Mouse (Mus musculus) CD8-positive naive resting alpha-beta T cell, adult 57 days (primary cell): ENCODE results near the gene Gpn3. TPM values are rescaled to one million over a fixed set of nuclear protein-coding genes. Genes with fewer than 3 reads are reported as not detected.

Experiments used
- total RNA-seq: library from RNA; stranded (reverse); gene quantifications from one replicate; pipeline ENCODE4 v1.2.4, GENCODE M21; 2023

Gene Gpn3
- total RNA-seq, result 45.2 TPM

GRCm38 (mm10) chr5:122371591-122372191 is at the start of gene Gpn3:
Gpn3 (plus strand) TSS chr5:122371876.

GRCm38 (mm10) chr5:122353807-122354491 is 17.7 kb upstream of the Gpn3 start, which contains the start of the genes Rad9b and Vps29:
Rad9b (minus strand) TSS chr5:122354233.
Vps29 (plus strand) TSS chr5:122354369.

GRCm38 (mm10) chr5:122372192-122372769 is 605 bp downstream of the Gpn3 start, which contains the start of gene Fam216a:
Fam216a (minus strand) TSS chr5:122372364.

GRCm38 (mm10) chr5:122391786-122392180 is 20.1 kb downstream of the Gpn3 start, which contains the start of gene Arpc3:
Arpc3 (plus strand) TSS chr5:122391878.

GRCm38 (mm10) chr5:122421271-122422068 is 49.8 kb downstream of the Gpn3 start, which contains the start of gene Anapc7:
Anapc7 (plus strand) TSS chr5:122421693.

Other genes with a start within 250 kb of the Gpn3 start
- gene Ccdc63, start 231.1 kb upstream of the Gpn3 start, total RNA-seq, result 0.09 TPM
- gene Ppp1cc, start 213.6 kb upstream of the Gpn3 start, total RNA-seq, result 279 TPM
- 114 TPM for gene Hvcn1, start 165.1 kb upstream of the Gpn3 start, total RNA-seq
- 5.5 TPM for gene Tctn1, start 107.4 kb upstream of the Gpn3 start, total RNA-seq
- 35.1 TPM for gene Pptc7, start 87.5 kb upstream of the Gpn3 start, total RNA-seq
- gene Rad9b, start 17.6 kb upstream of the Gpn3 start, total RNA-seq, result 6.4 TPM
- 50.7 TPM for gene Vps29, start 17.5 kb upstream of the Gpn3 start, total RNA-seq
- 9.4 TPM for gene Fam216a, start 488 bp downstream of the Gpn3 start, total RNA-seq
- gene Arpc3, start 20.0 kb downstream of the Gpn3 start, total RNA-seq, result 241 TPM
- 39.5 TPM for gene Anapc7, start 49.8 kb downstream of the Gpn3 start, total RNA-seq
- gene Atp2a2, start 130.3 kb downstream of the Gpn3 start, total RNA-seq, result 62.9 TPM
- 2.4 TPM for gene Ift81, start 242.6 kb downstream of the Gpn3 start, total RNA-seq